Mouse (Mus musculus): ENCODE measurements at regions not wholly inside any gene's neighbourhood (a gene's known extent, or its start where the extent isn't known, plus 50 kb on each side); places are given as distances from the start of the nearest gene placed in this dataset.
A peak's percentile ranks its signal among the peaks of the same experiment; 100 is the strongest.

DNA sequence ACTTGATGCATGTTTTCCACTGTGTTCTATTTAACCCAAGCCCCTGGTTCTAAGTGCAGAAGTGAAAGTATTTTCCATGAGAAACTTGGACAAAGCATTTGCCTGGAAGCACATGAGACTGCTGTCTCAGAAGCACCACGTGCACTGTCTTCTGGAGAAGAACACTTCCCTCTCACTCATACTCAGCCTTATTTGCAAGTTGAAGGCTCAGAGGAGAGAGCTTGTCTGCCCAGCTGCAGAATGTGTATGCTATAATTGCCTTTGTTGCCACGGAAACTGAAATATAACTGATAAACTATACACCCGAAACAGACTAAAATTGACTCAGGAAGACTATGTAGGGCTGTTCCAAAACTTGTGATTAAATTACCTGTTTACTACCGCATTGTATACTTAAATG, 3230.3 kb downstream of the 9330182O14Rik start:
- DNase-seq (ENCODE audit: low spot score) = no peak

DNA sequence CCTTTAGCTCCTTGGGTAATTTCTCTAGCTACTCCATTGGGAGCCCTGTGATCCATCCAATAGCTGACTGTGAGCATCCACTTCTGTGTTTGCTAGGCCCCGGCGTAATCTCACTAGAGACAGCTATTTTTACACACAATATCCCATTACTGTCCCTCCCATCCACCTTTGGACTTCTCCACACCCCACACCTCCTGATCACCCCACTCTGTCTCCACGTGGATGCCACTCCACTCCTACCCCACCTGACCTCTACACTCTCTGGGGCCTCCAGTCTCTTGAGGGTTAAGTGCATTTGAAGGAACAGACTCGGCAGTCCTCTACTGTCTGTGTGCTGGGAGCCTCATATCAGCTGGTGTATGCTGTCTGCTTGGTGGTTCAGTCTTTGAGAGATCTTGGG, 3238.9 kb downstream of the 9330182O14Rik start:
- no peak for DNase-seq (ENCODE audit: low spot score)

DNA sequence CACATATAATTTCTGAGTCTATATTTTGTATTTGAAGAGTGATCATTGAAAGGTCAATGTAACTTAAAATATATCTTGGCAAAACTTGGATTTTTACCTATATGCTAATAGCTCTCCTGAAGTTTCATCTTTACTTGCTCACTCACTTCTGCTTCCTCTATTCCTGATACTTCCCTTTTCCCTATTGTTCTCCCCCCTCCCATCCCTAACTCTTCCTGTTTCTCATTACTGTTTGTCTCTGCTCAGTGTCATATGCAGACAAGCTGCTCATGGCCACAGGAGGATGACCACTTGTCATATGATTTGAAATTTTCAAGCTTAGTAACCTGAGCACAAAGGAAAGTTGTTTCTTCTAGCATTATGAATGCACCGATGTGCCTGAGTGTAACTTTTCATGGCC, 3248.2 kb downstream of the 9330182O14Rik start:
- DNase-seq (ENCODE audit: low spot score) = no peak

DNA sequence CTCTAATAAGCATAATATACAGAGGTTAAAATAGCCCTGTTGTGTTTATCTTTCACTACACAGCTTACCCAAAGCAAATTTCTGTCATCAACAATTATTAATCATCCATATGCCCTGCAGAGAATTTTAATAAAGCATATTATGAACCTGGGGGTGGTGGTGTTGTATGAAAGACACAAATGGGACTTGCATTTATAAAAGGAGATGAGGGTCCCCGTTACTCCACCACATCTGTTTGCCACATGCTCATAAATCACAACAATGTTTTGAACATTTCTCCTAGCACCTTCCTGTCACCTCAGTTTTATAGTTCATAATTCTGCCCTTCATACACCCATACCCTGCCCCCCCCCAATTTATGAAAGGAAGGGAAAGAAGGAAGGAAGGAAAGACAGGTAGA, 3265.7 kb downstream of the 9330182O14Rik start:
- peak; percentile 24 for DNase-seq (ENCODE audit: low spot score)

DNA sequence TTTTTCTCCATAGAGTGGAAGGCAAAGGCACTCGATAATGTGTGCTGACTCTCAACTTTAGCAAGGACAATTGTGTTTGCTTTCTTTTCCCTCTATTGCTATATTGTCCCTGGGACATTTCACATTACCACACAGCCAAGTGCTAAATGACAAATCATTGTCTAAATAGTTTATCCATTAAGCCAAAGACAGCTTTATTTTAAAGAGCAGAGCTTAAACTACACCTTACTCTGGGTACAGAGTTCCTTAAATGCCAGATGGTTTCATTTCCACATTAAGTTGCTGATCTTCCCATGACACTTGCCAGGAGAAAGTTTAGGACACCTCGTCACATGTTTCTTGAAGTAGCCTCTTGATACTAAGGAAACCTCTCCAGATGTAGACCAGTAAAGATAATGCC, 3269.4 kb downstream of the 9330182O14Rik start:
- peak; percentile 15 for DNase-seq (ENCODE audit: low spot score)

Data from embryo, embryonic 10 days (tissue).